Mouse (Mus musculus) forebrain, embryonic 11.5 days (tissue): ENCODE data around the gene Clstn1. TPM values are rescaled to one million over a fixed set of nuclear protein-coding genes. Genes with fewer than 3 reads are reported as not detected.

Source experiments
- ATAC-seq: fragments of 200-750 bp; cut with Nextera tagmentation; replicated peaks from 2 replicates; pipeline ENCODE4 v1.8.0; 2017; ENCODE audit warnings: moderate TSS enrichment; ENCODE audit not compliant: low FRiP score
- DNase-seq: peaks from one replicate; pipeline ENCODE4 v3.0.0-alpha.2; 2017; ENCODE audit warnings: low spot score
- H3K27ac ChIP-seq: fragments of 300-500 bp; sonication (generic); 2 replicates; pipeline ENCODE4 v1.5.1; 2014; ENCODE audit warnings: low read depth, low read length
- H3K27me3 ChIP-seq: fragments of 300-500 bp; sonication (generic); 2 replicates; pipeline ENCODE4 v1.6.1; 2014; ENCODE audit warnings: mild to moderate bottlenecking, low read length, mixed read lengths; ENCODE audit not compliant: control insufficient read depth, insufficient read depth
- H3K36me3 ChIP-seq: fragments of 300-500 bp; sonication (generic); 2 replicates; pipeline ENCODE4 v1.6.1; 2014; ENCODE audit warnings: mild to moderate bottlenecking, low read length, moderate library complexity, mixed read lengths; ENCODE audit not compliant: control insufficient read depth, insufficient read depth
- H3K4me1 ChIP-seq: fragments of 300-500 bp; sonication (generic); replicated peaks from 2 replicates; pipeline ENCODE4 v1.6.1; 2014; ENCODE audit warnings: low read length, mixed read lengths; ENCODE audit not compliant: control insufficient read depth, insufficient read depth
- H3K4me2 ChIP-seq: fragments of 300-500 bp; sonication (generic); 2 replicates; pipeline ENCODE4 v1.6.1; 2014; ENCODE audit warnings: low read depth, mild to moderate bottlenecking, low read length, moderate library complexity, mixed read lengths; ENCODE audit not compliant: severe bottlenecking
- H3K4me3 ChIP-seq: fragments of 300-500 bp; sonication (generic); 2 replicates; pipeline ENCODE4 v1.5.1; 2014; ENCODE audit warnings: low read depth, low read length
- H3K9ac ChIP-seq: fragments of 300-500 bp; sonication (generic); 2 replicates; pipeline ENCODE4 v1.6.1; 2014; ENCODE audit warnings: low read length
- H3K9me3 ChIP-seq: fragments of 300-500 bp; sonication (generic); 2 replicates; pipeline ENCODE4 v1.6.1; 2016; ENCODE audit warnings: low read length, mixed read lengths; ENCODE audit not compliant: control insufficient read depth
- WGBS: fragments of 180-500 bp; shearing (Covaris S2); extraction: QIAGEN DNeasy Blood & Tissue Kit; methylation state at CpG from one replicate; pipeline ENCODE4 v1.1.7; 2014; 5-methylcytosine and 5-hydroxymethylcytosine counted together
- polyA plus RNA-seq: library from polyadenylated mRNA; unstranded; fragments of >200 nt; fragmentation: Nextera tagmentation; extraction: Ambion mirVana; gene quantifications from 2 replicates; pipeline ENCODE4 v1.2.1, GENCODE M21; 2014

Clstn1 gene
- polyA plus RNA-seq, 1 experiment from 2014 or later, result 48.1 TPM

- Histone ChIP-seq H3K36me3 (no peaks in the 10 kb centered on the region), H3K4me3 (no peak overlapping the region), H3K9ac (no peak overlapping the region), H3K4me1 (peaks cover 2% of the 10 kb centered on the region; the same call in 1 of the 2 replicates), H3K4me2 (no peak overlapping the region), H3K9me3 (no peaks in the 10 kb centered on the region), H3K27me3 (peaks cover 12% of the 10 kb centered on the region), H3K27ac (no peak overlapping the region)
- 97% methylated on average over 6 of the region's 6 CpGs for WGBS
- no peak for DNase-seq
- no peak for ATAC-seq
Observed at GRCm38 (mm10) chr4:149671175-149671574, 84.9 kb downstream of the Clstn1 start.

- Histone ChIP-seq H3K9me3 (no peaks in the 10 kb centered on the region), H3K4me2 (no peak overlapping the region), H3K36me3 (no peaks in the 10 kb centered on the region), H3K4me3 (no peak overlapping the region), H3K4me1 (peaks cover 2% of the 10 kb centered on the region; the same call in 1 of the 2 replicates), H3K27me3 (peaks cover 12% of the 10 kb centered on the region), H3K27ac (no peak overlapping the region), H3K9ac (no peak overlapping the region)
- ATAC-seq (no peak), DNase-seq (no peak)
- WGBS, result 93% methylated on average over 5 of the region's 5 CpGs
Observed at GRCm38 (mm10) chr4:149672747-149673146, 86.5 kb downstream of the Clstn1 start.

GRCm38 (mm10) chr4:149674814-149675377 is 88.6 kb downstream of the Clstn1 start:
- Histone ChIP-seq H3K27me3 (peaks cover 12% of the 10 kb centered on the region), H3K4me1 (peaks cover 2% of the 10 kb centered on the region; the same call in 1 of the 2 replicates), H3K4me2 (peak overlapping the region; percentile 97), H3K9ac (peak overlapping the region; percentile 66), H3K27ac (no peak overlapping the region), H3K9me3 (no peaks in the 10 kb centered on the region), H3K36me3 (no peaks in the 10 kb centered on the region), H3K4me3 (peak overlapping the region; percentile 61)
- no peak for ATAC-seq
- WGBS, result 4% methylated on average over 8 of the region's 8 CpGs
- no peak for DNase-seq

- no peak overlapping the region for H3K27ac ChIP-seq
- H3K36me3 ChIP-seq, result no peaks in the 10 kb centered on the region
- H3K27me3 ChIP-seq, result peaks cover 12% of the 10 kb centered on the region
- peak overlapping the region; percentile 66 for H3K9ac ChIP-seq
- ATAC-seq (peak; percentile 94), DNase-seq (peak; percentile 90)
- H3K4me3 ChIP-seq, result peak overlapping the region; percentile 61
- WGBS, result under 1% methylated on average over 60 of the region's 60 CpGs
- H3K4me2 ChIP-seq, result peak overlapping the region; percentile 97
- H3K4me1 ChIP-seq, result peaks cover 2% of the 10 kb centered on the region; the same call in 1 of the 2 replicates
- no peaks in the 10 kb centered on the region for H3K9me3 ChIP-seq
Observed at GRCm38 (mm10) chr4:149675378-149676261, 89.4 kb downstream of the Clstn1 start.

- no peak overlapping the region for H3K4me3 ChIP-seq
- no peak overlapping the region for H3K4me2 ChIP-seq
- no peak overlapping the region for H3K9ac ChIP-seq
- H3K27me3 ChIP-seq, result peaks cover 12% of the 10 kb centered on the region
- H3K4me1 ChIP-seq, result peaks cover 2% of the 10 kb centered on the region; the same call in 1 of the 2 replicates
- no peak for DNase-seq
- no peaks in the 10 kb centered on the region for H3K36me3 ChIP-seq
- H3K9me3 ChIP-seq, result no peaks in the 10 kb centered on the region
- ATAC-seq, result no peak
- H3K27ac ChIP-seq, result no peak overlapping the region
- WGBS, result 69% methylated on average over 1 of the region's 1 CpGs
Observed at GRCm38 (mm10) chr4:149678006-149678405, 91.7 kb downstream of the Clstn1 start.

- H3K27me3 ChIP-seq, result peaks cover 8% of the 10 kb centered on the region
- peaks cover 2% of the 10 kb centered on the region; the same call in 1 of the 2 replicates for H3K4me1 ChIP-seq
- no peaks in the 10 kb centered on the region for H3K9me3 ChIP-seq
- H3K9ac ChIP-seq, result no peak overlapping the region
- H3K4me3 ChIP-seq, result no peak overlapping the region
- ATAC-seq (no peak), DNase-seq (no peak)
- no peaks in the 10 kb centered on the region for H3K36me3 ChIP-seq
- H3K27ac ChIP-seq, result no peak overlapping the region
- H3K4me2 ChIP-seq, result no peak overlapping the region
- 84% methylated on average over 11 of the region's 11 CpGs for WGBS
Observed at GRCm38 (mm10) chr4:149679056-149679770, 92.9 kb downstream of the Clstn1 start.

GRCm38 (mm10) chr4:149683875-149684274 is 97.6 kb downstream of the Clstn1 start:
- H3K27ac ChIP-seq, result no peak overlapping the region
- H3K27me3 ChIP-seq, result no peaks in the 10 kb centered on the region; the same call in 1 of the 2 replicates
- 17% methylated on average over 7 of the region's 7 CpGs for WGBS
- no peak overlapping the region for H3K4me3 ChIP-seq
- DNase-seq (no peak), ATAC-seq (no peak)
- no peak overlapping the region for H3K9ac ChIP-seq
- no peaks in the 10 kb centered on the region for H3K9me3 ChIP-seq
- no peak overlapping the region for H3K4me2 ChIP-seq
- no peaks in the 10 kb centered on the region for H3K36me3 ChIP-seq
- no peaks in the 10 kb centered on the region for H3K4me1 ChIP-seq

GRCm38 (mm10) chr4:149684841-149685623 is 98.8 kb downstream of the Clstn1 start:
- WGBS, result 88% methylated on average over 11 of the region's 11 CpGs
- Histone ChIP-seq H3K4me3 (no peak overlapping the region), H3K36me3 (no peaks in the 10 kb centered on the region), H3K4me1 (no peaks in the 10 kb centered on the region), H3K27ac (no peak overlapping the region), H3K4me2 (no peak overlapping the region), H3K9me3 (no peaks in the 10 kb centered on the region), H3K9ac (no peak overlapping the region), H3K27me3 (no peaks in the 10 kb centered on the region; the same call in 1 of the 2 replicates)
- no peak for ATAC-seq
- DNase-seq, result no peak
